Mouse (Mus musculus): ENCODE data around the gene Ctbs.
"Not testable (repeated sequence)": the region's sequence is repeated elsewhere in the genome, so short reads cannot be mapped to it uniquely, and the experiment has no call there.

Gene Ctbs

DNA sequence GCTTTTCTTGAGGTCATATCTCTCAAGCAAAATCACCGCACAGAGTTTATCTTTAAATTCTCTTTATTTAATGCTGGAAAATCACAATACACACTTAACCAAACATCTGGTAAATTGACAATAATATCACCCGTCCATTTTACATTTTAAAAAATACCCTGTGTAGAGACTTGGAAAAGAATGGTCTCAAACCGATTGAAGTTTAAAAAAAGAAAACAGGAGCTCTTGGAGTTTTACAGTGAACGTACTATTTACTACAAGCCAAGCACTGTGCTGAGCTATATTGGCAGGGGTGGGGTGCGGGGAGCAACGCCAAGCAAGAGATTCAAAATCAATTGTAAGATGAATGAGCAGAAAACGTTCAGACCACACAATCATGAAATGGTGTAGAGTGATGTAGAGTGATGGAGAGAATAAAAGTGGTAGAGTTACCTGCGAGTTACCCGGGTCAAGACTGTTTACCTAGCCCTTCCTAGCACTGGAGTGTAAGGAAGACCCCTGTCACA, at the start of gene Ctbs:
Gene Ctbs, plus strand, starts transcription at position 51 of the 506 bp plus-strand sequence.
- DNase-seq (ENCODE audit: low spot score in 2 of 2), result no peak

DNA sequence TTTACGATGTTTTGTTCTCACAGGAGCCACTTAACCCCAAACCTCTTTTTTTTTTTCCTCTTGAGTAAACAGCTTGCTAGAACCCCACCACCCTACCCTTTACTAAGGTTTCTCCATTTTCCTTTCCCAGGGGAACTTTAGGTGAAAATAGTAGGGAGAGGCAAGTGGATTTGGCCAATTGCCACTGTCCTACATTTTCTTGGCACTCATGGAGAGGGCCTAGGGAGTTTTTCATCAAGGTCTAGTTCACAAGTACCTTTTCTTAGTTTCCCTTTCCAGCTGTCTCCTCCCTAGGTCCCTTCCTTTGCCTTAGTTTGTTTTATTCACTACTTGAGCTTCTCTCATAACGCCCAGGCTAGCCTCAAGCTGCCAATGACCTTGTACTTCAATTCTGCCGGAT, 45.8 kb upstream of the Ctbs start:
- DNase-seq (ENCODE audit: low spot score in 2 of 2), result no peak

DNA sequence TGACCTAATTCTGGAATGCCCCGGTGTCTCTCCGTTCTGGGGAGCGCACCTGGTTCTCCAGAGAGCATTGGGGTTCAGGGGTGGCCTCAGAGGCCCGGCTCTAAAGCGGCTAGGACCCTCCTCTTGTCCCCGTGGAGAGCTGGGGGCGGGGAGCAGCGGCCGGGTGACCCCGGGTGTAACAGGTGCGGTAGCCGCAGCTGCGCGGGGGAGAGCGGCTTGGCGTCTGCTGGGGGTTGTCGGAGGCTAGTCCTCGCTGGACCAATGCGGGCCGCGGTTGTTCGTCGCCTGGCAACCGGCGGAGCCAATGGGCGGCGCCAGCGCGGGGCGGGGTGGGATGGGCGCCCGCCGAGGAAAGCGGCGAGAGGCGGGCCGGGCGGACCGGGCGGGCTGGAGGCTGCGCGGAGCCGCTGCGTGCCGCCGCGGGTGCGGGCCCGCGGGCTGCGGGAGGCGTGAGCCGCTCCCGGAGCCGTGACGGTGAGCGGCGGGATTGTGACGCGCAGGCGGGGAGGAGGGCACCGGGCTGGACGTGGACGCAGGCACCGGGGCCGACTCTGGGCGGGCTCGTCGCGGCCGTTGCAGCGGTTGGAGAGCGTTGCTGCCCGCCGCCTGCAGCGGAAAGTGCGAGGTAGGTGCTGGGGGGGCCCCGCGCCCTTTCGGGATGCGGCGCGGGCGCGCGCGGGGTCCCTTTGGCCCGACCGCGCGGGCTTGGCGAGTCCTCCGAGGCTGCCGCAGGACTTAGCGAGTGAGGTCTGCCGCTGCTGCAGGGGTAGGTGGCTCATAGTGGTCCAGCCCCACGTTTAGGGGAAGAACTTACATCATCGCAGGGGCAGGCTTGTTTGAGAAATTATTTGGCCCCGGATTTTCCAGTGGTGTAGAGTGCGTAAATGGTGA, 45.0 kb upstream of the Ctbs start, which contains the start of gene Ssx2ip:
Gene Ssx2ip, plus strand, starts transcription at position 332 of the 891 bp plus-strand sequence.
- peak; percentile 89 to 96 for DNase-seq (ENCODE audit: low spot score in 2 of 2)

DNA sequence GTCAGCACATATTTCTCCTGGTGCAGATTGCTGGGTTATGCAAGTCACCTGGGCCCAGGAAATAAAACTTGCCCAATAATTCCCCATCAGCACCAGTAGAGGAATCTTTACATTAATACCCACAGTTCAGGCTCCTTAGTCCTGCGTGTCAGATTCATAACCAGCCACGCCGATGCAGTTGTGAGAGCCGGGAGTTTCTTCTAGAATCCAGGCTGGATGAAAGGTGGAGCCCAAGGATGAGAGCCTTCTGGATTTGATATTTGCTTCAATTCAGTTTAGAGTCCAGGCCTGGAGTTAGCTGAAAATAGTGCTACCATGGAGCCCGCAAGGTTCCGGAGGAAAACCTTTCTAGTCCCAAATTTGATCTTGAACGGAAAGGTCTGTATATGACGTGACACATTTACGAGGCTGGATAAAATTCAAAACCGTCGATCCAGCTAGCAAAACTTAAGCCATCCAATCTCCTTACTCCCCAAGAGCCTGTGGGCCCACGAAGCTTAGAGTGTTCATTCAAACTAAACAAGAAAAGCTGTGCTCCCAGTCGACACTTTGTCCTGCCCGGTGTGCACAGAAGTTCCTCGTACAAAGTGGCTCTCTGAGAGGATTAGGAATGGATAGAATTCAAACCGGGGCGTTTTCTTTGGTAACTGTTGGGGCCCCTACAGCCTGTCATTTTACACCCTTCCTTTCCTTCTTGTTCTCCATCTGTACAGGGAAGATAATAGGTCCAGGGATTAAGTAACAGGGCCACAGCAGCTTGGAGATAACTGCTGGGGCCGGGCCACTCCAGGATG, 44.2 kb upstream of the Ctbs start:
- DNase-seq (ENCODE audit: low spot score in 2 of 2), result no peak

DNA sequence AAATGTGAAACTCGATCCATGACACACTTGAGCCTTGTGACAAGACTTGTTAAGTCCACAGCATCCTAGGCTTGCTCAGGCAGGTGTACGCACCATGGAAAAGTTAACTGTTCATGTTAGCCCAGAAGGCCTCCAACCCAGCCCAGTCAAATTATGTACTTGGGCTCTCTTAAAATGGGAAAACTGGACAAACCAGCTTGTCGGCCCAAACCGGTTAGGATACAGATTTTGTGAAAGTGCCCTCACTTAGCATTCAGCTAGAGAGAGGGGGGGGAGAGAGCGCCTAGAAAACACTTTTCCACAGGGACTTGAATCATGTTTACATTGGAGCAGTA, 43.6 kb upstream of the Ctbs start:
- DNase-seq (ENCODE audit: low spot score in 2 of 2), result no peak

DNA sequence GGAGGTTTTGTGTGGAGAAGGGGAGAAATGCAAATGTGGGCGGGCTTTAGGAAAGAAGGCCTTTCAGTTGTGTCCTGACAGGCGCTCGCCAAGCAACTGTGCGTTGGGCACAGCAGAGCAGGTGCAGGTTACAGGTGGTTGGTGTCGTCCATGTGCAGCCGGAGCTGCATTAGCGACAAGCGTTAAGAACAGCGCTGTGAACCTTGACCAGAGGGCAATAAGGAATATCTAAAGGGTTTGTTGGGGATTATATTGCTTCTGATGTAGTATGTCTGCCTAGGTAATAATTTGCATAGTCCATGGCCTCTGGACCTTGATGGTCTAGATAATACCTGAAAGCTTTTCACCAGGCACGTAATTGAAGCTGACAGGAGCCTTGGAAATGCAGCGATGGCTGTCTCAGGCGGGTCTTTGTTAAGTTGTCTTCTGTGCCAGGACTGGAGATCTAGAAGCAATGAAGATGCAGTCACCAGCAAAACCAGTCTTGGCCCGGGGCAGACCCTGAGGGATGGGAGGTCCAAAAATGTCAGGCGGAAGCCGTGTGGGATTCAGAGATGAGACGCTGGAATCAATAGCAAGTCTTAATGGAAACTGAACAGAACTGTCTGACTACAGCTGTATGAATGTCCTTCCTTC, 42.4 kb upstream of the Ctbs start:
- no peak for DNase-seq (ENCODE audit: low spot score in 2 of 2)

DNA sequence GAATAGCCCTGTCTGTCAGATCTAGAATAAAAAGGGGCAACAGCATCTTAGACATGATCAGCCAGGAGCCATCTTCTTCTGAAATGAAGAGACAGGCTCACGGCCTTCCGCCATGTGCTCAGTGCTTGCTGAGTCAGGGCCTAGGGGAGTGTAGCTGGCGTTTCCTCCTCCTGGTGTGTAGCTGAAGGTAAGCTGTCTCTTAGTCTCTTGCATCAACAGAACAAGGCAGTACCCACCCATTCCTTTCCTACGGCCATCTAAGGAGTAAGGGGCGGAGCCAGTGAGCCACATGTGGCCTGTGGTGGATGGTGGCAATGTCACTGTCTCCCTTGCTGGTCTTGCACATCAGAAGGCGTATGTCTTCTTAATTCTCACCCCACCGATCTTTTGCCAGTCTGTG, 39.5 kb upstream of the Ctbs start:
- no peak for DNase-seq (ENCODE audit: low spot score in 2 of 2)

DNA sequence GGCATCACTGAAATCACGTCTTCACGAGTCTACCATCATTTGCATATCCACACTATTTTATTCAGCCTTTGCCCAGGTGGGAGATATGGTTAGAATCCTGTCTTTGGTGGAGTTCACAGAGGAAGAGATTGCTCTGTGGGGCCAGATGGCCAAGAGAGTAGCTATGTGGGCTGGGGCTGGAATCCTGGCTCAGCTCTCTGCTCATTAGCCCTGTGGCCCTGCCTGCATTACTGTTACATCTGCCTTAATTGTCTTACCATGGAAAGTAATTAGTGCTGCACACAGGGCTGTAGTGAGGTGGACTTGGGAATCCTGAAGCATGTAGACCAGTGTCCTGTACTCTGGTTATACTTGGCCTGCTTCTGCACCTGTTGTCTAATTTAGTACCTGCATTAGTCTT, 37.6 kb upstream of the Ctbs start:
- DNase-seq (ENCODE audit: low spot score in 2 of 2), result no peak

DNA sequence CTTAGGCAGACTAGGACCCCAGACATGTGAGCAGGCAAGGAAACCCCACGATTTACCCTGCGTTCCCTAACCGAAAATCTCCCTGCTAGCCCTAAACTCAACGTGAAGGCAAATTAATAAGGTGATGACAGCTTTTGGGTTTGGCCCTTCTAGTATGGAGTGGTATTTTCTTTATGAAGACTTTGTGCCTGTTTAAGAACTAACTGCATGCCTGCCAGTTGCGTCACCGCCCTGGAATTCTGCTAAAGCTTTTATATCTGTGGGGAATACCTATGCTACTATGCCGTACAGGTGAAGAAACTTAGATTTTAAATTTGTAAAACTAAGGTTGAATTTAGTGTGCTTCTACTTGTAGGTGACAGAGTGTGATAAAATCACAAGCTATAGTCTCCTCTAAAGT, 37.1 kb upstream of the Ctbs start:
- DNase-seq (ENCODE audit: low spot score in 2 of 2), result no peak

DNA sequence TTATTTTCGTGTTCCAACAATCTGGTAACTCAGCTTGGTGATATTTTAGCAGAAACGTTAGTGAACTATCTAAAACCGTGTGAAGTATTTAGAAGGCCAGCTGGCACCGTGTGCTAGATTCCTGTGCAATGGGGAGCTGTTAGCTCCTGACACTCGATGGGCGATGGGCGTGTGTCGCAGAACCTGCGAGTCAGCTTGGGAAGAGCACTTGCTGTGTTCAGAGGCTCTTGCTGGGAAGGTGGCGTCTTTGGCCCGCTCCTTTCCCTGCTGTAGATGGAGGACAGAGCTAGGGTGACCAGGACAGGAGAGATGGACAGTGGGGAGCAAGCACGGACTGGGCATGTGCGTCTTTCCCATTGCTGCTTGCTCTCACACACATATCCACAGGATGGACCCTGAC, 36.6 kb upstream of the Ctbs start:
- no peak for DNase-seq (ENCODE audit: low spot score in 2 of 2)

DNA sequence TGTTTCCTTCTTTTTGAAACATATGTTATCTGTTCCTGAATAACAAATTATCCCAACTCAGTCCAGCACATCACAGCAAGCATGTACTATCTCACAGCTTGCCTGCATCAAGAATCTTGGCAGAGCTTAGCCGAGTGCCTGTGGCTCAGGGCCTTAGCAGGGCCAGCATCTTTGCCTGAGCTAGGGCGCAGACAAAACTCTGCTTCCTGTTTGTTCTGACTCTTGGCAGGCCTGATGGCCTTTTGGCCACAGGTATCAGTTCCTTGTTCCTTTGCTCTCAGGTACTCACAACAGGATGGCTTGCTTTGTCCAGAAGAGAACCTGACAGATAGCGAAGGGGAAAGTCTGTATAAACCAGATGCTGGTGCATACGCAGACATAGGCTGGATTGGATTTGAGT, 35.6 kb upstream of the Ctbs start:
- DNase-seq (ENCODE audit: low spot score in 2 of 2), result no peak

DNA sequence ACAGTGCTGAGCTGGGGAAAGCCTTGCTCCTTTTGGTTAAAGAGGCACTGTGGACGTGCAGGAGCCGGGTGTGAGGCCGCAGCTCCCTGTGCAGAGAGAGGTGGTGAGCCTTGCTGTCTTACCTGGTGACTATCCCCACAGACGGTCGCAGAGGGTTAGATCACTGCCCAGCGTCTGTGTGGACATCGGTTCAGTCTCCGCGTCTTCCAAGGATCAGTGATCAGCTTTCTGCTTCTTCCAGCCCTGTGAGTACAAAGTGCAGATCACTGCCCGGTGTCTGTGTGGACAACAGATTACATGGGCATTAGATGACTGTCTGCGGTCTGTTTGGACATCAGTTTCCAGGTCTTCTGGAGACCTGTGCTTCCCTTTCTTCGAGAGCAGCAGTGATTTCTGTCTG, 35.0 kb upstream of the Ctbs start:
- DNase-seq (ENCODE audit: low spot score in 2 of 2), result no peak

DNA sequence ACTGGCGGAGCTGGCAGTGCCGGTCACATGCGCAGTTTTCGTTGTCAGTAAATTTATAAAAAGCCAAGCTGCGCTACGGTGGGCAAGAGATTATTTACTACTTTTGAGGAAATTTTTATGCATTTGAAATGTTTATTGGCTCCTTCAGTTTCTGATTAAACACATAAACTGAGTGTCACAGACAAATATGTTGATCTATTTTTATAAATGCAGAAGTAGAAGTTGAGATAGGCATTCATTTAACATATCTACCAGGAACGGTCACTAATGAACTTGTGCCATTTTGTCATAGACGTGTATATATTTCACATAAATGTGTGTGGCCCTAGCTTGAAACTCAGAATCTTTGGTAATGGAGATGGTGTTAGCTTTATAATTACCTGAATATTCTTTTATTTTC, 31.7 kb upstream of the Ctbs start:
- no peak for DNase-seq (ENCODE audit: low spot score in 2 of 2)

DNA sequence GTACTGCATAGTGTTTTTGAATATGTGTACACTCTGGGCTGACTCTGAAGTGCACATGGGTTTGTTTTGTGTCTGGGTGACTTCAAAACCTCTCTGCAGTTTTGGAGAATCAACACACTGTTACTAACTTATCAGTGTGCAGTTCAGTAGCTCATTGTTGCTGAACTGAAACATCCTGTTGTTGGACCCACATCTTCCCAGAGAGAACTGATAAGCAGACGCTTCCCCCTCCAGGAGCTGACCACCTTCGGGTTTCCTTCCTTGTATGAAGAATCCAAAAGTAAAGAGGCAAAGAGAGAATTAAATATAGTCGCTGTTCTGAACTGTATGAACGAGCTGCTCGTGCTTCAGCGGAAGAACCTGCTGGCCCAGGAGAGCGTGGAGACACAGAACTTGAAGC, 30.7 kb upstream of the Ctbs start:
- no peak for DNase-seq (ENCODE audit: low spot score in 2 of 2)

DNA sequence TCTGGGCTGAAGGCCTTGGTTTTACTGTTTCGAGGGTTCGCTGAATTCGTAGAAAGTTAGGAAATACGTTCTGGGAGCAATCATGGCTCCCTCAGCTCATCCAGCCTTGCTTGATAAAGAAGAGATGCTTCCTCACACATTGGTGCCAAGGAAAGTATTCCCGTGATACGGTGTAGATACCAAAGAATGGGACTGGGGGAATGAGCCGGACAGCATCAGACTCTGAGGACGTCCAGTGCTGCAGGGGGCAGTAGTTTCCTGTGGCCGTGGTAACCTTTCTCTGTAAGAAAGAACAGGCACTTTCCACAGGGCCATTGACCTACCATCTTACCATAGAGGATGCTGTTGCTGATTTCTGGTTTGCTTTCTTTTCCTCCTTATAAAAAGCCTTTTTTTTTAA, 30.1 kb upstream of the Ctbs start:
- DNase-seq (ENCODE audit: low spot score in 2 of 2), result no peak

DNA sequence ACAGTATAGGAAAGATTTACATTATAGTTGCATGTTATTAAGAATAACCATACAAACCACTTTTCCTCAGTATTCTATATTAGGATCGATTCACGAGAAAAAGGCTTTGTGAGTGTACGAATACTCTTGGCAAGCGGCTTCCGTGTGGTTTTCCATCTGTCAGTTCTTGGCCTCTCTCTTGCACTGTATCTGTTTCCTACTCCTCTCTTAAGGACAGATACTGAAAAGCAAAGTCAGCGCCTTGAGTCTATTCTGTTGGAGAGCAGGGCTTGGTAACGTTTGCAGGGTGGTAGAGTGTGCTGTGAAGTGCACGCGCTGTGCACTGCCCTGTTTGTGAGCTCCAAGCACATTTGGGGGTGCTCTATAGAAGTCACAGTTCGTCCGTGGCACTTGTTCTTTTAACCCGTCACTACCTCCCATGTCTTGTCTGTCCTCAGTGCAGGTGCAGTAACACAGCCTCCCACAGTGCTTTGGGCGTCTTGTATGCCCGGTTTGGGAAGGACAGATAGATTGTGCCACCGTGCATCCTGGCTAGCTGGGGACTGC, 29.5 kb upstream of the Ctbs start:
- DNase-seq (ENCODE audit: low spot score in 2 of 2), result no peak

DNA sequence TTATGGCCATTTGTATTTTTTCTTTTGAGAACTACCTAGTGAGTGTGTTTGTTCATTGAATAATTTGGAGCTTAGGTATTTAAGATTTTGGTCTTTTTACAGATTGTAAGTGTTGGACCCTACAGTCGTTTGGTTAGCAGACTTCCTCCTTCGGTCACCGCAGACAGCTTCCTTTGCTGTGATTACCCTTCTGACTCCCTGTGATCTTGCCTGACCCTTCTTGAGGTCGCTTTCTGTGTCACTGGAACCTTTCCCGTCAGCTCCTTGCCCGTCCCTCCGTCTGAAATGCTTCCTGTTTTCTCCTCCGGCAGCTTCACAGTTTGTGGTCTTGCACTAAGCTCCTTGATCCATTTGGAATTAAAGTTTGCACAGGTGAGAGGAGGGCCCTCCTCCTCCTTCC, 27.8 kb upstream of the Ctbs start:
- no peak for DNase-seq (ENCODE audit: low spot score in 2 of 2)

DNA sequence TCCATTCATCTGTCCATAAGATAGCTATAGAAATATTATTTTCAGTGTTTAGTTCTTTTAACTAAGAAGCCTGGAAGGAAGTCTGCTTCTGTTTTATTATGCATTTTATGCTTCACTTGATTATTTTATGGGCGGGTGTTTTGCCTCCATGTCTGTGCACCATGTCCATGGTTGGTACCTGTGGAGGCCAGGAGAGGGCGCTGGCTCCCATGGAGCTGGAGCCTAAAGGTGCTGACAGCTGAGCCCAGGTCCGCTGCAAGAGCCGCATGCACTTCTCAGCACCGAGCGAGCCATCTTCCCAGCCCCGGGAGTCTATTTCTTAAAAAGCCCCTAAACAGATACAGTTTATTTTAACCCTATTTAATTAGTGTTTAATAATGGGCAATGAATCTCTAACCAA, 25.9 kb upstream of the Ctbs start:
- no peak for DNase-seq (ENCODE audit: low spot score in 2 of 2)

DNA sequence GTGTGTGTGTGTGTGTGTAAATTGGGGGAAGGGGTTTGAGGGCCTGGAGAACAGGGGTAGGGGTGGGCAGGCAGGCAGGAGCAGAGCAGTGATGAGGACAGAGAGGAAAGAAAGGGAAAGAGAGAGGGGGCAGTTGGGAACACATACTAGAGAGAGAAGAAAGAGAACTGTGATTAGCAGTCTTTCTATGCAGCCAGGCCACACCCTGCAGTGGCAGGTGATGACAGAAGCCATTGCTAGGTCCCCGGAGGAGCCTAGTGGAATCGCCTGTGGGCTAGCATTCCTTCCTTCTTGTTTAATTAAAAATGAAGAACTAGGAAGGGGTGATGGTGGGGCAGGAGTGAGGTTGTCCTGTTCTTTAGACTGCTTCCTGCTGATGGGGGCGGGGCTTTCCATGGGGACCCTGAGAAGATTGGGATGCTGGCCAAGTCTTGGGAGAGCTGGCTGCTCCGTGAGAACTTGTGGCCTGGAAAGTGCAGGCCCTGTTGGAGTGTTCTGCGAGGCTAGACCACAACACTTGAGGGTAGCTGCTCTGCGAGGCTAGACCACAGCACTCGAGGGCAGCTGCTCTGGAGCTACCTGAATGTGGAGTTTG, 25.2 kb upstream of the Ctbs start:
- DNase-seq (ENCODE audit: low spot score in 2 of 2), result no peak

DNA sequence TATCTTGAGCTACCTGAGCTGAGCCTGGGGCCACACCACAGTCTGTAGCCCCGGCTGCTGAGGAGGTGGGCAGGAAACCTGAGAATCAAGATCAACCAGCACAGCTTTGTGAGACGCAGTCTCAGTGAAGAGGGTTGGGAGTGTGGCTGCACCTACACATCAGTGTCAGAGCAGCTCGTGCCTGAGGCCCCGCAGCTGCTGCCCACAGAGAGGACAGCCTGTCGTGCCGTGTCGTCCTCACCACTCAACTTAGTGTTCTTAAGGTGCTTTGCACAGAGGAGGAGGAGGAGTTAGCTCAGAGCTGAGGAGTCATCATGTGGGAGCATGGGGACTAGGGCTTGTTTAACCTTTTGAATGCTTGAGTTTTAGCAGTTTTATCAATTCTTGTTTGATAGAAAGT, 23.7 kb upstream of the Ctbs start:
- DNase-seq (ENCODE audit: low spot score in 2 of 2), result no peak

DNA sequence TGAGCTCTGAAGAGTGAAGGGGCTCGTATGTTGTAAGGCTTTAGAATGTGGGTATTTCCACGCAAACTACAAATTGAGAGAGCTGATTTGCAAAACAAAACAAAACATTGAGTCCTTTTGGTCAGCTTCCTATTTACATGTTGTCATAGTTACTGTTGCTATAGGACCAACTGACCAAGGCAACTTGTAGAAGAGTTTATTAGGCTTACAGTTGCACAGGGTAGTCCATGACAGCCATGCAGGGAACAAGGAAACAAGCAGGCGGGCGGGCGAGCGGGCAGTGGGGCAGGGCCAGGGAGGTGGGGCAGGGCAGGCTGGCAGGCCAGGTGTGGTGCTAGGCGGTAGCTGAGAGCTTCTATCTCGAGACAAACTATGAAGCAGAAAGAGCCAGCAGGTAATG, 23.1 kb upstream of the Ctbs start:
- DNase-seq (ENCODE audit: low spot score in 2 of 2), result no peak

DNA sequence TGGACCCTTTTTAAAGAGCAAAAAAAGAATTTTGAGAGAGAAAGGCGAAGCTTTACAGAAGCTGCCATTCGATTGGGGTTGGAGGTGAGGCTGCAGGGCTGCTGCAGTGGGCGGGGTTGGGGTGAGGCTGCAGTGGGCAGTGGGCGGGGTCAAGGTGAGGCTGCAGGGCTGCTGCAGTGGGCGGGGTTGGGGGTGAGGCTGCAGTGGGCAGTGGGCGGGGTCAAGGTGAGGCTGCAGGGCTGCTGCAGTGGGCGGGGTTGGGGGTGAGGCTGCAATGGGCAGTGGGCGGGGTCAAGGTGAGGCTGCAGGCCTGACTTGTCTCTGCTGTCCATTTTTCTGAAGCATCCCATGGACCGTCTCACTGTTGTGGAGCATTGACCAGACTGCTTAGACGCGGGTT, 16.5 kb upstream of the Ctbs start:
- not testable (repeated sequence) for DNase-seq (ENCODE audit: low spot score in 2 of 2)
